ENCODE assay signal across 13 mouse cellular contexts in the genomic region with DNA sequence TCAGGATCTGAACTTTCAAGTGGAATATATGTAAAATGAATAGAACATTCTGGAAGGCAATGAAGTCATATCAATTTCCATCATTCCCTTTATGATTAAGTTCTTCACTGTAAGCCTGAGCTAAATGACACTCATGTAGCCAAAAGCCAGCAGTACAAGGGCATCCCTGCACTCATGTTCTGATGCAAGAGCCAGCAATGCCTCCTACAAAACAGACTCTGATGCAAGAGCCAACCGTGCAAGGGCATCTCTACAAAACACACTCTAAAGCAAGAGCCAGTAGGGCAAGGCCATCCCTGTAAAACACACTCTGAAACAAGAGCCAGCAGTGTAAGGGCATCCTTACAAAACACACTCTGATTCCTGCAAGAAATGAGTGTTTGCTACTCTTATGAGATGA.
DNase-seq lines count a peak whose midpoint lies in the region.
"Had no signal": no experiment of that assay in that cellular context is flagged by ENCODE, and none has a peak within 500 bp of the region (broad histone marks: within the 10 kb centered on the region; RNA-seq: fewer than 3 reads in every experiment).

No protein-coding gene starts in this region.

- DNase-seq in adrenal gland, adult (ENCODE audit: inconsistent age in 2 of 2, low spot score in 1 of 2) = peak; percentile 10 to 83
- DNase-seq in adrenal gland, postnatal 4 days (ENCODE audit: low spot score in 2 of 2) = no peak
- peak; percentile 2 for DNase-seq in 3T3-L1 (ENCODE audit: low read depth, low spot score)
- peak; percentile 70 for DNase-seq in adrenal gland, adult 8-10 months
- peak; percentile 2 to 67 for DNase-seq in adrenal gland, postnatal 36 days
- DNase-seq in thymus, postnatal 4 days = no peak
- no peak for DNase-seq in cerebellum, postnatal 36 days
- DNase-seq: cerebellum, adult 11 months; cerebellum, adult 8-10 months; cerebellum, postnatal 14 days; gastrocnemius, postnatal 36 days; heart, adult 11 months; heart, postnatal 36 days had no signal

Comparison
In these comparisons a context has a peak if more than half of its experiments do, and no peak if none do; other contexts are left out.
1. DNase-seq: peak in adrenal gland, adult (2 of 2), 3T3-L1 (single experiment), adrenal gland, adult 8-10 months (single experiment) and adrenal gland, postnatal 36 days (2 of 2); none in adrenal gland, postnatal 4 days (0 of 2), thymus, postnatal 4 days (single experiment) and cerebellum, postnatal 36 days (0 of 2).